15 mouse cellular contexts compared by ENCODE assay signal in the genomic region with DNA sequence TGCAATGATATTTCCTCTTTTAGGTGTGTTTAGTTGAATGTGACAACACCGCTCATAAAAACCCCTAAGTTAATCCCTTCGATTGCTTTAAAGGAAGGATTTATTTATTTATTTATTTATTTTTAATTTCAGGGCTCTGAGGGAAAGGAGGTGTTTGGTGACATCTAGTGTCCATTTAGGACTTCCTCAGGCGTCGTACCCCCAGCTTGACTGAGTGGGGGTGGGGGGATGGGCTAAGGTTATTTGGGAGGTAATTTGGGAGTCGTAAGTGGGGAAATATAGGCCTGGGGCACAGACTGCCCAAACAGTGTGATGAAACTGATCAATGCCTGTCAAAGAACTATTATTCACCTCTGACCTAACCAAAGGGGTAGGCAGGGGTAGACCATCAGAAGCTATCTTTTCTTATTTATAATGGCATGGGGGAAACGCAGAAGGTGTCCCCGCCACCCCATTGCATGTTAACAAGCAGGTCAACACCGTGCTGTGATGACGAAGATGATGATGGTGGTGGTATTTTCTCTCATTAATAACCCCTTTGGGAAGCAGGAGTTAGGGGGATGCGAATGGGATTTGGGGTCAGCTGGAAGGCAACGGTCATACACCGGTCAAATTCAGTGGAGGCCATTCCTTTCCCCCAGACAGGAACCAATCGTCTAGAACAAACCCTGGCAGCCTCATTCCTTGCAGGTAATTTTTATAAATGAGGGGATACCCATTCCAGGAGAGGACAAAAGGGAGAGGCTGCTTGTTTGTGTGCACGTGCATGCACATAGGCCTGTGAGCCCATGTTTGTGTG. TPM values are rescaled to one million over a fixed set of nuclear protein-coding genes. Genes with fewer than 3 reads are reported as not detected.
DNase-seq lines count a peak whose midpoint lies in the region; ATAC-seq and TF ChIP-seq lines count a peak whose summit lies in the region.
"Had no signal": no experiment of that assay in that cellular context is flagged by ENCODE, and none has a peak within 500 bp of the region (broad histone marks: within the 10 kb centered on the region; RNA-seq: fewer than 3 reads in every experiment).

No protein-coding gene starts in this region.

- TF ChIP-seq CTCF in hindbrain, postnatal 0 days (IDR thresholded peaks at IDR 0.05; ENCODE audit: low read depth) = peak; percentile 64

- H3K27ac ChIP-seq in kidney, embryonic 16.5 days (ENCODE audit: low read length) = peak overlapping the region; percentile 35
- H3K27ac ChIP-seq in hindbrain, postnatal 0 days = 0 out of 2 replicates have a peak overlapping the region, but pooled peaks have one; percentile 2
- H3K27ac ChIP-seq: limb, embryonic 13.5 days had no signal

- no peak overlapping the region for H3K9ac ChIP-seq in kidney, embryonic 16.5 days (replicated peaks; ENCODE audit: low read length)
- H3K9ac ChIP-seq in hindbrain, postnatal 0 days (replicated peaks; ENCODE audit: low read length) = no peak overlapping the region
- H3K9ac ChIP-seq: limb, embryonic 13.5 days had no signal

- peaks cover 8% of the 10 kb centered on the region; the same call in 1 of the 2 replicates for H3K27me3 ChIP-seq in kidney, embryonic 16.5 days (ENCODE audit: insufficient read depth, low read length)
- H3K27me3 ChIP-seq in hindbrain, postnatal 0 days (ENCODE audit: insufficient read depth, low read length) = no peaks in the 10 kb centered on the region

- H3K4me2 ChIP-seq in kidney, embryonic 16.5 days (replicated peaks; ENCODE audit: low read depth, low read length) = no peak overlapping the region
- H3K4me2 ChIP-seq in hindbrain, postnatal 0 days (ENCODE audit: low read depth, low read length) = no peak overlapping the region
- H3K4me2 ChIP-seq: limb, embryonic 13.5 days had no signal

- H3K4me3 ChIP-seq in kidney, embryonic 16.5 days (ENCODE audit: low read length) = no peak overlapping the region
- H3K4me3 ChIP-seq in hindbrain, postnatal 0 days (ENCODE audit: low read length) = no peak overlapping the region
- H3K4me3 ChIP-seq: limb, embryonic 13.5 days; megakaryocyte, embryonic 14.5 days had no signal

- no peaks in the 10 kb centered on the region for H3K9me3 ChIP-seq in kidney, embryonic 16.5 days (ENCODE audit: low read length)
- H3K9me3 ChIP-seq in hindbrain, postnatal 0 days (ENCODE audit: low read length) = no peaks in the 10 kb centered on the region
- H3K9me3 ChIP-seq: G1E; limb, embryonic 13.5 days; megakaryocyte, embryonic 14.5 days had no signal

- H3K4me1 ChIP-seq in kidney, embryonic 16.5 days (ENCODE audit: insufficient read depth, low read length) = peaks cover 43% of the 10 kb centered on the region
- H3K4me1 ChIP-seq in hindbrain, postnatal 0 days (ENCODE audit: insufficient read depth, low read length) = peaks cover 3% of the 10 kb centered on the region; the same call in 1 of the 2 replicates
- H3K4me1 ChIP-seq: megakaryocyte, embryonic 14.5 days had no signal

- no peak for ATAC-seq in kidney, embryonic 16.5 days (ENCODE audit: low FRiP score, low TSS enrichment)
- no peak for ATAC-seq in hindbrain, postnatal 0 days

- peak; percentile 31 to 52 for DNase-seq in cerebellum, postnatal 10 days
- no peak for DNase-seq in cerebellum, postnatal 25 days
- no peak for DNase-seq in kidney, adult 18-20 months
- peak; percentile 32 for DNase-seq in ES-CJ7 (ENCODE audit: low read depth, low spot score)
- DNase-seq in hindbrain, postnatal 0 days (ENCODE audit: low spot score) = peak; percentile 69
- DNase-seq in Muller cell, postnatal 12 days (ENCODE audit: inconsistent ontology term) = no peak
- no peak for DNase-seq in right cerebral cortex, postnatal 14 days
- DNase-seq: cerebellum, postnatal 14 days; kidney, postnatal 10 days; layer of hippocampus, postnatal 36 days; lung, adult 18-20 months had no signal

- H3K36me3 ChIP-seq in kidney, embryonic 16.5 days (ENCODE audit: insufficient read depth, low read length) = no peaks in the 10 kb centered on the region
- H3K36me3 ChIP-seq in hindbrain, postnatal 0 days (ENCODE audit: insufficient read depth, low read length) = no peaks in the 10 kb centered on the region
- H3K36me3 ChIP-seq: G1E; limb, embryonic 13.5 days had no signal

- 57% methylated on average over 14 of the region's 14 CpGs for WGBS in kidney, embryonic 16.5 days
- 62% methylated on average over 14 of the region's 14 CpGs for WGBS in hindbrain, postnatal 0 days

RNA-seq across cellular contexts. Expression of gene Snx11, which starts 39.5 kb away (rescaled TPM):
- 20.1 and 21.8 TPM in 2 replicates for polyA plus RNA-seq in kidney, embryonic 16.5 days (2015; fragmentation: Nextera tagmentation; extraction: Ambion mirVana)
- total RNA-seq in hindbrain, postnatal 0 days (2014; rRNA removed) = 66.0 and 71.4 TPM in 2 replicates
- polyA plus RNA-seq in hindbrain, postnatal 0 days (2015; fragmentation: Nextera tagmentation; extraction: Ambion mirVana) = 36.5 and 40.9 TPM in 2 replicates

RNA-seq across cellular contexts. Expression of gene Cbx1, which starts 51.1 kb away (rescaled TPM):
- polyA plus RNA-seq in kidney, embryonic 16.5 days (2015; fragmentation: Nextera tagmentation; extraction: Ambion mirVana) = 109 and 121 TPM in 2 replicates
- 23.1 and 27.9 TPM in 2 replicates for total RNA-seq in hindbrain, postnatal 0 days (2014; rRNA removed)
- polyA plus RNA-seq in hindbrain, postnatal 0 days (2015; fragmentation: Nextera tagmentation; extraction: Ambion mirVana) = 57.2 and 63.0 TPM in 2 replicates

Comparison
In these comparisons a context has a peak if more than half of its experiments do, and no peak if none do; other contexts are left out.
1. DNase-seq: peak in cerebellum, postnatal 10 days (2 of 2), ES-CJ7 (single experiment) and hindbrain, postnatal 0 days (single experiment); none in cerebellum, postnatal 25 days (0 of 2), kidney, adult 18-20 months (single experiment), Muller cell, postnatal 12 days (single experiment) and right cerebral cortex, postnatal 14 days (single experiment).